Mouse (Mus musculus) embryo, embryonic 10 days (tissue): ENCODE results near the gene Wiz.

Source experiments
- DNase-seq: peaks from one replicate; pipeline ENCODE4 v3.0.0-alpha.2; 2015; ENCODE audit warnings: low spot score

Gene Wiz

DNA sequence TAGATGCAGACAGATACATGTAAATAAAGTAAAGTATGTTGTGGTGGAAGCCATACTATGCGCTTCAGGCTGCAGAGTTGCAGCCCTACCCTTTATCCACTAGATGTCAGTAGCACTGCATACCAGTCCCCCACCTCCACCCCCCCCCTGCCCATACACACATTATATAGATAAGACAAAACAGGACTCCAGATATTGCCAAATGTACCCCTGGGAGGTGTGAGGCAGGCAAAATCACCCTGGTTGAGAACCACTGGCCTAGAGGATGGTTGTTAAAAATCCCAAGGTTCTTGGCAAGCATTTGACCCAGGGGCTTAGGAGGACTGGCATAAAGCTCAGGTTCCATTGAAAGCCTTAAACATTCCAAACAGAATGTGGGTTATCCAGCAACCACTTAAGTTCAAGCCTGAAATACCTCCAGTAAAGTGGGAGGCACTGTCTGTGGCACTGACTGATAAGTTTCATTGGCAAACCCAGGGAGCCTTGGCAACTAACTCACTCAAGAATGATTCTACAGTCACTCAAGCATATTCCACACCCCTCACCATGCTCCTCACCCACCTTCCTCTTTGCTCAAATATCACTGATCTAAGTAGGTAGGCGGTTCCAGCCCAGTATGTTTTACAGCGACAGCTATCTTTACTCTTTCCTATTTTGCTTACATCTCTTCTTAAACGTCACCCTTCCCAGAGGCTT is 40.1 kb downstream of the Wiz start:
- peak; percentile 45 for DNase-seq

GRCm38 (mm10) chr17:32348406-32348805 is 40.8 kb downstream of the Wiz start:
- no peak for DNase-seq

DNA sequence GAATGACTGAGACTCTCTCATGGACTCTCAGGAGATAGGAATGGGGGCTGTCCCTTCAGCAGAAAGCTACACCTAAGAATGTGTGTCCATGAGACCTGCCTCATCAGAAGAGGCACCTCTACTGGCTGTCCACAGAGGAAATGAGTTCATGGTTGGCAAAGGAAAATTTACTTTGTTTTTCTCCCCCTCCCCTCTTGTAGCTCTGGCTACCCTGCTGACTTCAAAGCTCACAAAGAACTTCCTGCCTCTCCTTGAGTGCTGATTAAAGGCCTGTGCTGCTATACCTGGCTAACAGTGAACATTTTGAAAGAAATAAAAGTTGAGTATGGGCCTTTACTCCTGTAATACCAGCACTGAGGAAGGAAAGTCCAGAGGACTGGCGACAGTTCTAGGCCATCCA is 48.1 kb downstream of the Wiz start:
- DNase-seq = no peak

DNA sequence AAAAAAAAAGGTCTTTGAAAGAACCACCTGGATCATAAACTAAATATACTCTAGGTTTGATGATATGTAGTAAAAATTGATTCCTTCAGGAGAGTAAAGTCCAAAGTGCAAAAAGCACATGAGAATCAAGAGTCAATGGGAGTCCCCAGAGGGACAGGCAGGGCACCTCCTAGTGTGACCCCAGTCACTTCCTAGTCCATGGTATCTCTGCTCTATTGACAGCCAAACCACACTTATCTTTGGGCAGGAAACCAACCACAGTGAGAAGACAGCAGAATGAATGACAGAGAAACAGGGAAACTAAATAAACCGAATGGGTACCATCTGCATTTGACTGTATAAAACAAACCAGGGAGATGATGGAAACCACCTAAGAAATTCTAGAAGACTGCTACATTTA is 49.1 kb downstream of the Wiz start:
- DNase-seq = no peak

- no peak for DNase-seq
Observed at GRCm38 (mm10) chr17:32335869-32336268, 53.4 kb downstream of the Wiz start.

GRCm38 (mm10) chr17:32334921-32335320 is 54.3 kb downstream of the Wiz start:
- no peak for DNase-seq

DNA sequence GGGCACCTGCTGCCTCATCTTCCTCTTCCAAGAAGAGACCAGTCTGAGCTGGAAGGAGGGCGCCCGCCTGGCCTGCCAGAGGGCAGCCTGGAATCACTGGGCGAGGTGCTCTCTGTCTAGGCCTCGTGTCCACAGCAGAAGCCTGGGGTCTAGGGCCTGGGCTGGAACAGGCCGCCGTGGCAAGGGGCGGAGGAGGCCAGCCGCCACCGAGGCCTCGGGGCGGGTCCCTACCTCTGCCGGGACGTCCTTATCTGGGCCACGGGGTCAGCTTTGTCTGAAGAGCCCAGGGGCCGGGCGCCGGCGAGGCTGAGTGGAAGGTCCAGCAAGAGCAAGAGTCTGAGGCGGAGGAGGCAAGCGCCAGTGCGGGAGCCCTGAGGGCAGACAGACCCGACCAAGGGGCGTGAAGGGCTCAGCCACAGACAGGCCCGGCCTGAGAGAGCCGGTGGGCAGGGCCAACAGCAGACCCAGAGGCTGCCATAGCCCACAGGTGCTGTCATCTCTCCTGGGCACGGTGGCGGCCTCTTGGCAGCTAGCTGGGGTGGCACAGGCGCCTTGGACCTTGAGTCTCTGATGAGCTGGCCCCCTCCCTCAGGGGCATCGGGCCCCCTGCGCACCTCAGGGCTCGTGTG is 55.5 kb downstream of the Wiz start:
- DNase-seq = no peak

- no peak for DNase-seq
Observed at GRCm38 (mm10) chr17:32327501-32327900, 61.7 kb downstream of the Wiz start.

DNA sequence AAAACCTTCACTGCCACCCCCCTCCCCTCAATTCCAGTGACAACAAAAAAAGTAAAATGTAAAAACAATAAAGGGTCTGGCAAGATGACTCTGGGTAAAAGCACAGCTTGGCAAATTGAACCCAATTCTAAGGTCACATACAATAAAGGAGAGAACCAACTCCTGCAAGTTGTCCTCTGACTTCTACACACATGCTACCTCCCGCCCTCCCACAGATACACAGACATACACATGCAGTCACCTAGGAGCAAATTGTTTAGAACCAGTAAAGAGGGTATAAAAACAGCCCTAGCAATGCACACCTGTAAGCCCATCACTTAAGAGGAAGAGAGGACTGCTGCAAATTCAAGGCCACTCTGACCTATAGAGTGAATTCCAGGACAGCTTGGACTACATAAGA is 66.4 kb downstream of the Wiz start:
- DNase-seq = no peak

DNA sequence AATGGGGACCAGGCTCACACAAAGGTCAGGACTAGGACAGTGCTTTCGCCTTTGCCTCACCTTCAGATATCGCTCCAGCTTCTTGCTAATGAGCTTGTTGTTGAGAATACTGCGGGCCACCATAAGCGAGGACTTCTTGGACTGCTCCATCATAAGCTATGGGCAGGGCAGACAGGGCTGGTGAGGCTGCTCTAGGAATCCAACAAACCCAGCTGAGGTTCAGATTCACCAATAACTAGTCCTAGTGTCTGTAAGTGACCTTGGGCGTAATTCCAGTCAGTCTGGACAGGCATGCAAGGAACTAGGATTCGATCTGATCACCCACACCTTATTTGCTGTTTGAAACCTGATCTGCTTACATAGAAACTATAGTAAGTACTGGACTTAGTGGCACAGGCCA is 67.4 kb downstream of the Wiz start:
- no peak for DNase-seq

DNA sequence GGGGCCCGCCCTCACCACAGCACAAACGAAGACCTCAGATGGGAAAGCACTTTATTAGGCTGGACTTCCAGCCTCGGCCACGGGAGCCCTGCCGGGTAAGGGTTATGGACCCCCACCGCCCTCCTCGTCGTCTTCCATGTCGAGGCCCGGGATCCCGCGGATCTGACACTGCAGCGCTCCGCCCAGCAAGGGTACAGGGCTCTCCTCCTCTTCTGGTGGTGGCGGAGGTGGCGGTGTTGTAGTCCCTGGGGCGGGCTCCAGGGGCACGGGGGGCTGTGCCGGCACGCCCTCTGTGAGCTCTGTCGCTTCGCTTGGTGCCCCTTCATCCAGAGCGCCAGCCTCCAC is 67.9 kb downstream of the Wiz start:
- DNase-seq = no peak

DNA sequence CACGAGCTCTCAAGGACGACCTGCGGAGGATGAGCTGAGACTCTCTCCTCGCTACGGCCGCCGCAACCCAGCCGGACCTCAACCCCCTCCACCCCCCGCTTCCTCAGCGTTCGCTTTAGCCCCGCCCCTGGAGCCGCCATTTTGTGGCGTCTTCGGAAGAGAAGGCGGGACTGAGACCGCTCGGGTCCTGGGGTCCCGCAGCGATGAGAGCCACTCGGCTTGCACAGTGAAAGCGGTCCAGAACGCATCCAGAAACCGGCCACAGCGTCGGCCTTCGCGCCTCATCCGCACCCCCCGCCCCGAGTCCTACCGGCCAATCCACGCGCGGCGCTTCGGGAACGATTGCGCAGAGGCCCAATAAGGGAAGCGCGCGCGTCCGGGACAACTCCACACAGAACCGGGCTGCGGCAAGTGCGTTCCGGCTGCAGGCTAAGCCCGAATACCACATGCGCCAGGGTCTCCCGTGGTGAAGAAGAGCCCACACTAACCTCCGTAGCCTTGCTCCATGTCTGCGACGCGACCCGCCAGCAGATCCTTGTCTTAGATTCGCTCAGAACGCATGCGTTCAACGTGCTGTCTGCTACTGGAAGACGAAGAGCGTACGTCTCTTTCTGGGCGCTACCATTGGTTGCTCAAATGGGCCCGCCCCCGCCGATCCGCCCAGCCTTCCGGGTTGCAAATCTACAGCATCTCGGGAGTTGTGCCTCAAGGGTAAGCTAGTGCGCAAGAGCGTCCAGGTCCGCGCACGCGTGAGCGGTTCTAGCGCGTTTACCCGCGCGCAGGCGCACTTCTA is 68.4 kb downstream of the Wiz start, which contains the start of gene Akap8:
Akap8 (minus strand) TSS at position 642 of the 793 bp plus-strand sequence.
- peak; percentile 99 for DNase-seq

- DNase-seq = peak; percentile 15
Observed at GRCm38 (mm10) chr17:32319950-32320349, 69.3 kb downstream of the Wiz start.

- DNase-seq = no peak
Observed at GRCm38 (mm10) chr17:32317708-32318107, 71.5 kb downstream of the Wiz start.

DNA sequence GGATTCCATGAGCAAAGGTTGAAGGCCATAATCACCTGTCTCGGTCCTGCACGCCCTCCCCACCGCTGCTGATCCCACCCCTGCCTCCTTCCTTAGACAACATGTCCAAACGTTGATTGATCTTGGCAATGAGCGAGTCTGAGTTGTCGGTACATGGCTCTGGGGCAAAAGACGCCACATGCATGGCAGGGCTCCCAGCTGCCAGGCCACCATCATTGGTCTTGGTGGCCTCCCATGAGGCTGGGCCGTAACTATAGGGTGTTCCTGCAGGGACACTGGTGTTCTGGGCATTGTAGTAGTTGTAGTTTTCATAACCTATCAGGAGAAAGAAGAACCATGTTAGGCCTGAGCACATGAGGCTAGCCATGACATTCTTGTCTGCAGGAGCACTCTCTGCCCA is 72.2 kb downstream of the Wiz start:
- no peak for DNase-seq

- DNase-seq = no peak
Observed at GRCm38 (mm10) chr17:32315560-32315959, 73.7 kb downstream of the Wiz start.

- no peak for DNase-seq
Observed at GRCm38 (mm10) chr17:32313892-32314291, 75.3 kb downstream of the Wiz start.

GRCm38 (mm10) chr17:32312801-32313200 is 76.4 kb downstream of the Wiz start:
- no peak for DNase-seq

- DNase-seq = no peak
Observed at GRCm38 (mm10) chr17:32307963-32308362, 81.3 kb downstream of the Wiz start.
